Mouse (Mus musculus): ENCODE results near the gene Ppfibp1. TPM values are rescaled to one million over a fixed set of nuclear protein-coding genes. Genes with fewer than 3 reads are reported as not detected.
A peak's percentile ranks its signal among the peaks of the same experiment; 100 is the strongest.

Ppfibp1 gene
- polyA plus RNA-seq, 1 experiment from 2014 or later = 19.4 TPM

GRCm38 (mm10) chr6:146955475-146955874, 67.2 kb downstream of the Ppfibp1 start:
- H3K9ac ChIP-seq (replicated peaks) = no peak overlapping the region
- H3K4me2 ChIP-seq (replicated peaks) = no peak overlapping the region
- 82% methylated on average over 1 of the region's 1 CpGs for WGBS
- ATAC-seq (replicated peaks) = no peak
- H3K27me3 ChIP-seq = no peaks in the 10 kb centered on the region
- H3K4me1 ChIP-seq = peaks cover 7% of the 10 kb centered on the region; the same call in 1 of the 2 replicates
- H3K9me3 ChIP-seq = no peaks in the 10 kb centered on the region
- H3K27ac ChIP-seq (replicated peaks) = no peak overlapping the region
- no peaks in the 10 kb centered on the region for H3K36me3 ChIP-seq
- no peak overlapping the region for H3K4me3 ChIP-seq

DNA sequence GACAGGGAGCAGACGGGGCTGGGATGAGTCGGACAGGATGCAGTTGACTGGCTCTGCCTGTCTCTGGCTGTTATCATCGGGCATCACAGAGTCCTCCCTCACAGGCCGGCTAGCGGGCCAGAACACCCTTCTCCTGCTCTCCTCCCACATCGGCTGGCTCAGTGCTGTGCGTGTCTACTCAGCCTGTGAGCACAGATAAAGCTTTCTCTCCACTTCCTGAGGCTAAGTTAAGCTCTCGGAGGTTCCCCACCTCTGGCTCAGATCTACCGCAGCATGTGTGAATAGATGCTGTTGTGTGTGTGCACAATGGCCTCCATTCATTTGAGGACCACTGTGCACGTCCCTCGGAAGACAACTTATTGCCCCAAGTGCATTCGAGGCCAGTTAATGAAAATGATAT, 67.6 kb downstream of the Ppfibp1 start:
- no peaks in the 10 kb centered on the region for H3K36me3 ChIP-seq
- H3K4me2 ChIP-seq (replicated peaks) = no peak overlapping the region
- ATAC-seq (replicated peaks) = peak; percentile 51; the same call in 1 of the 2 replicates
- H3K9me3 ChIP-seq = no peaks in the 10 kb centered on the region
- no peak overlapping the region for H3K9ac ChIP-seq (replicated peaks)
- H3K27ac ChIP-seq (replicated peaks) = no peak overlapping the region
- no peaks in the 10 kb centered on the region for H3K27me3 ChIP-seq
- WGBS = 5% methylated on average over 12 of the region's 12 CpGs
- no peak overlapping the region for H3K4me3 ChIP-seq
- H3K4me1 ChIP-seq = peaks cover 4% of the 10 kb centered on the region; the same call in 1 of the 2 replicates

DNA sequence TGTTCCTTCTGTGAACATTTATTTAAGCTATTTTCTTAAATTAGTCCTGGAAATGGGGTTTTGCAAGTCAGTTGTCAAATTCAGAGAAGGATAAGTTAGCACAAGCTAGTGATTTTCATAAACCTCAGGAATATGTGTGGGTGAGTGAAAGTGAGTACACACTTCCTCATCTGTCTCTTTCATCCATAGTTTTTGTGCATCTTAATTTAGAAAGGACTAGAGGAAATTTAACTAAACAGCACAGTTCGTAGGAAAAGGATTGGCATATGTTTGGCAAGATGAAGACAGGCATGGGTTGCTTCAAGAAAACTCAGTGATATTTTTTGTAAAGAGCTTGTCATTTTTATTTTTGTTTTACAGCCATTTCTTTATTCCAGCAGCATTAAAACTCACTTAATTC, 68.7 kb downstream of the Ppfibp1 start:
- Histone ChIP-seq H3K27ac (replicated peaks) (no peak overlapping the region), H3K9ac (replicated peaks) (no peak overlapping the region), H3K36me3 (no peaks in the 10 kb centered on the region), H3K4me3 (no peak overlapping the region), H3K4me1 (peaks cover 4% of the 10 kb centered on the region; the same call in 1 of the 2 replicates), H3K4me2 (replicated peaks) (no peak overlapping the region), H3K9me3 (no peaks in the 10 kb centered on the region), H3K27me3 (no peaks in the 10 kb centered on the region)
- ATAC-seq (replicated peaks) = no peak
- WGBS = 74% methylated on average over 1 of the region's 1 CpGs

DNA sequence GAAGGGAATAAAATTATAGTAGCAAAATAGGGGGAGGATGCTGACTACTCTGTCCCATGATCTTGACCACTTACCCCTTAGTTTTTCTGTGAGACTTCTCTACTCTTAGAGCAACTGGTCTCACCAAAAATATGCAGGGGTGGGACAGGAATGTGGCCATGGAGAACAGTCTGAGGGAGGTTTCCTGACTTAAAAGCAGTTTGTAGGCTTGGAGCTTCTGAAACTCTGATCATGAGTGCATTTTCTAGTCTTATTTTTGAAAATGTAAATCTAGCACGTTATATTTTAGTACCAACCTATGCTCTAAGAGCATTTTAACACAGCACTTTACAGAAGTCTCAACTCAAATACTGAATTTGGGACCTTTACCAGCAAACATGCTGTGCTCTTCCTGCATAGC, 70.4 kb downstream of the Ppfibp1 start:
- H3K4me3 ChIP-seq = no peak overlapping the region
- H3K27me3 ChIP-seq = no peaks in the 10 kb centered on the region
- no peak overlapping the region for H3K27ac ChIP-seq (replicated peaks)
- H3K36me3 ChIP-seq = no peaks in the 10 kb centered on the region
- 76% methylated on average over 1 of the region's 1 CpGs for WGBS
- H3K4me1 ChIP-seq = peaks cover 4% of the 10 kb centered on the region; the same call in 1 of the 2 replicates
- ATAC-seq (replicated peaks) = no peak
- H3K9me3 ChIP-seq = no peaks in the 10 kb centered on the region
- H3K9ac ChIP-seq (replicated peaks) = no peak overlapping the region
- no peak overlapping the region for H3K4me2 ChIP-seq (replicated peaks)

DNA sequence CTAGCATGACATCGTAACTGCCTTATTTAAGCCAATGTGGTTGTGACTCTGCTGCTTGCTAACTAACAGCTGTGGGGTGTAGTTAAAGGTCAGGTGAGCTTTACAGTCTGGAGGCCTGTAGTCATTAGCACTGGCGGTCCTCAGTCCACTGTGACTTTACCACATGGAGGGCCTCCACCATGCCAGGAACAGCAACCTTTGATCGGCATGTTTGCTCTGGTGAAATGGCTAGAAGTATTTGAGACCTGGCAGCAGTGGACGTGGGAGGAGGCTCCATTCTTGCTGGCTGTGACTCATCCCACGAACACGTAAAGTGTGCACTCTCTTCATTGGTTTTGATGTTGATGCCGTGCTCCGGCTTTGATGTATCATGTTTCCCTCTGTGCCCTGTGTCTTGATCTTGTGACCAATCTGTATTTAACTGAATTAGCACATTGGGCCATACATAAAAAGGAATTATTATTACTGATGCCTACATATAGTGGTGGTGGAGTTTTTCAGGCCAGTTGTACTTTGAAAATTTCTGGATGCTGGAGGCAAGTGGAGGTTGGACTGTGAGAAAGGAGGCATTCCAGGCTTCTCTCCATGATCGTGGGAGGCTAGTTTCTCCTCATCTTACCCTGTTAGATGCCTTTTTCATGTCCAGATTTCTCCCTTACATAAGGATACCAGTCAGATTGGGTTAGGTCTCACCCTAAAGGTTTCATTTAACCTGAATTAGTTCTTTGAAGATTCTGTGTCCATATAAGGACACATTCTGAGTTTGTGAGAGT, 71.8 kb downstream of the Ppfibp1 start:
- H3K9me3 ChIP-seq = no peaks in the 10 kb centered on the region
- ATAC-seq (replicated peaks) = no peak
- no peak overlapping the region for H3K4me2 ChIP-seq (replicated peaks)
- no peak overlapping the region for H3K4me3 ChIP-seq
- no peaks in the 10 kb centered on the region for H3K27me3 ChIP-seq
- H3K4me1 ChIP-seq = peaks cover 4% of the 10 kb centered on the region; the same call in 1 of the 2 replicates
- H3K36me3 ChIP-seq = no peaks in the 10 kb centered on the region
- no peak overlapping the region for H3K27ac ChIP-seq (replicated peaks)
- WGBS = 90% methylated on average over 9 of the region's 9 CpGs
- no peak overlapping the region for H3K9ac ChIP-seq (replicated peaks)

GRCm38 (mm10) chr6:146960956-146961355, 72.7 kb downstream of the Ppfibp1 start:
- H3K9me3 ChIP-seq = no peaks in the 10 kb centered on the region
- no peak overlapping the region for H3K4me3 ChIP-seq
- H3K36me3 ChIP-seq = no peaks in the 10 kb centered on the region
- no peak overlapping the region for H3K4me2 ChIP-seq (replicated peaks)
- peaks cover 1% of the 10 kb centered on the region; the same call in 1 of the 2 replicates for H3K4me1 ChIP-seq
- H3K9ac ChIP-seq (replicated peaks) = no peak overlapping the region
- no peak for ATAC-seq (replicated peaks)
- no peak overlapping the region for H3K27ac ChIP-seq (replicated peaks)
- no peaks in the 10 kb centered on the region for H3K27me3 ChIP-seq
- 63% methylated on average over 5 of the region's 5 CpGs for WGBS

DNA sequence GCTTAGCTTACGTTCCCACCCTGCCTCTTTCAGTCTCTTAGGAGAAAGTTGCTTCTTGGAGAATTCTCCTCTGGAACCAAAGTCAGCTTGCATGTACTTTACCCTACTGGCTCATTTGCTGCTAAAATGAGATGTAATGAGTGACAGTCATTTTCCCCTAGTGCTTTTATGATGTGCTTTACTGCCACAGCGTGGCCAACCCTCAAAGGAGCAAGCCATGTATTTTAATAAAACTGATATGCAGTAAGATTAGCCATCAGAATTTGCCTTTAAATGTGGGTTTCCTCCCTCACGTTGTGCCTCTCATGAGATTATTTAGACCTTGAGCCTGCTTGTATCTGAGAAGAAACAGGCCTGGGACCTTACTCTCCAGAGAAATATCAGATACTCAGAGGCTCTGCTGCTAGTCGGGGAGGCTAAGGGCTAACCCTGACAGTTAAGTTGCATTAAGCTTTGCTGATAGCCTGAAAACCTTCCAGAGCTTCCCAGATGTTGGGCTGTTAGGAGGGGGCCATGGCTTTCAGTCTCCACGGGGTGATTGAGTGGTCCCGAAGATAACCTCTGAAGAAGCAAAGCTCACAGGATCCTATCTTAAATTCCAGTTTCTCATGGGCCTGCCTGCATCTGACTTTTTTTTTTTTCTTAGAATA, 73.7 kb downstream of the Ppfibp1 start:
- H3K4me1 ChIP-seq = no peaks in the 10 kb centered on the region
- no peak for ATAC-seq (replicated peaks)
- no peak overlapping the region for H3K9ac ChIP-seq (replicated peaks)
- H3K9me3 ChIP-seq = no peaks in the 10 kb centered on the region
- H3K27ac ChIP-seq (replicated peaks) = no peak overlapping the region
- no peaks in the 10 kb centered on the region for H3K27me3 ChIP-seq
- H3K4me3 ChIP-seq = no peak overlapping the region
- no peak overlapping the region for H3K4me2 ChIP-seq (replicated peaks)
- WGBS = 83% methylated on average over 6 of the region's 6 CpGs
- H3K36me3 ChIP-seq = no peaks in the 10 kb centered on the region

DNA sequence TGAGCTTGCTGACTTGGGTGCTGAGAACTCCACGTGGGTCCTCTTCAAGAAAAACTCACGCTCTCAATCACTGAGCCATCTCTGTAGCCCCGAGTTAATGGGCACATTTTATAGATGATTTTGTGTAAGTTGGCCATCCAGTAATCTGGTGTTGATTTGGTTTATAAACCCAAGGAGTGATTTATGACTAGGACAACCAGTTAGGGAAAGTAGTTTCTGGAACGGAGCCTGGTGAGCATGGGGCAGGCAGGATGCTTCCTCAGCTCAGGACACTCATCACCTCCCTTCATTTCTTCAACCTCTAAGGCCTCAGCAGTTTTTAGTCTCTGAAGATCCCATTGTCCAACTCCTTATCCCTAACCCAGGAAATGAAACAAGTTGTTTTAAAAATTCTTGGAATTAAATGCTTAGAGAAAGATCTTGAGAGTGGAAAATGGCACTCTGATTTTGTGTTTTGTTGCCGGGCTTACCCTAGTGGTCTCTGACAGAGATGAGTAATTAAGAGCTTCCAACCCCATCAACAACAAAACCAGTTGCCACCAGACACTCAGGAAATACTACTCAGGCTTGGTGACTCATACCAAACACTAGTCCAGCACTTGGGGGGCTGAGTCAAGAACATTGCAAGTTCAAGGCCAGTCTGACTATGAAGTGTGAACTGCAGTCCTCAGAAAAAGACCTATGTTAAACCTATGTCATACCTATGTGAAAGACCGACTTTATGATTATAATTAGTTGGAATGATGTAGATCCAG, 75.3 kb downstream of the Ppfibp1 start:
- Histone ChIP-seq H3K4me3 (no peak overlapping the region), H3K27me3 (no peaks in the 10 kb centered on the region), H3K9me3 (no peaks in the 10 kb centered on the region), H3K27ac (replicated peaks) (no peak overlapping the region), H3K9ac (replicated peaks) (no peak overlapping the region), H3K4me1 (no peaks in the 10 kb centered on the region), H3K4me2 (replicated peaks) (no peak overlapping the region), H3K36me3 (no peaks in the 10 kb centered on the region)
- WGBS = 91% methylated on average over 6 of the region's 6 CpGs
- ATAC-seq (replicated peaks) = no peak

DNA sequence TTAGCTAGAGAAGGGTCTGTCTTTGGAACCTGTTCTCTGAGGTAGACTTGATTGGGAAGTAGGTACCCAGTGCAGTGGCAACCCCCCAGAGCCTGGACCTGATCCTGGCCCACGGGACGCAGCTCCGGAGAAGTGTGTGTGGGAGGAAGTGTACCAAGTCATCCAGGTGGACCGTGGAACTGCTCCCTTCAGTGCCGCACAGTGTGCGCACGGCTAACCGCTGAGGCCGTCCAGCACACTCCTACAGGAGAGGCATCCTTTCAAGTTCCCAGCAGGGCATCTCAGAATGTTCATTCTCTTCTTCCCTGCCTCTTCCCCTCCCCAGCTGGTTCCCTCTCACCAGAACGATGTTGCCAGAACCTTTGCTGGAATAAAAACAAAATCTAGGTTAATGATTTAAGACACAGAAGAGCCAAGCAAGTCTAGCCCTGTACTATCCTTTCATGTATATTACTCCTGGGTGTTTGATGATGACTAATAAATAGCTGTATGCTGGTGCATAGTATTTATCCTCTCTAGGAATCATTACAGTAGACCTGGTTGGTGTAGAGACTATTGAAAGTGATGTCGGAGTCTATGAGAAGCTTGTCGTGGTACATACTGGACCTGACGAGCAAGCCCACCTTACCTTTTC, 77.0 kb downstream of the Ppfibp1 start:
- H3K9ac ChIP-seq (replicated peaks) = no peak overlapping the region
- no peaks in the 10 kb centered on the region for H3K27me3 ChIP-seq
- no peaks in the 10 kb centered on the region for H3K36me3 ChIP-seq
- H3K4me3 ChIP-seq = no peak overlapping the region
- H3K9me3 ChIP-seq = no peaks in the 10 kb centered on the region
- WGBS = 81% methylated on average over 13 of the region's 13 CpGs
- H3K27ac ChIP-seq (replicated peaks) = no peak overlapping the region
- no peaks in the 10 kb centered on the region for H3K4me1 ChIP-seq
- no peak overlapping the region for H3K4me2 ChIP-seq (replicated peaks)
- ATAC-seq (replicated peaks) = no peak

DNA sequence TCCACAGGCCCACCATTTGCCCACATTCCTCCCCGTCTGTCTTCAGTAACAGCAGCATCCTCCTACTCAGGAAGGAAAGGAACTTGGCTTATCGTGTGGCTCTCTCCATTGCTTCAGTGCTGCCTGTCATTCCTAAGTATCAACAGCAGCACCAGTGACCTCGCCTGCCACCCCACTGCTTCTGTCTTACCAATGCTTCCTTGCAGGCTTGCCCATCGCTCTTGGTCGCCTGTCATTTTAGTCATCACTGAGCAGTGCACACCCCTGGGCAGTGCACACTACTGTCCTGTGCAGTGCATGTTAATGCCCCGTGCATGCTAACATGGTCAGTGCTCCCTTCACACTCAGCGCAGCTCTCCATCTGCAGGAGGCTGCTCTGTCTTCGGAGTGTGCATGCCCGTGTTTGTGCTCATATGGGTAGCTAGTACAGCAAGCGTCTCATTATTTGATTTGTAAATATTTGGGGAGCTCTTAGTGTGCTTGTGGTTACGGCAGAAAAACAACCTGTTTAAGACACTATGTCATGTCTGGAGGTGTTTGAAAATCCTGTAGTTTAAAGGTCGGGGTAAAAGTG, 78.2 kb downstream of the Ppfibp1 start:
- no peaks in the 10 kb centered on the region for H3K36me3 ChIP-seq
- no peaks in the 10 kb centered on the region for H3K4me1 ChIP-seq
- H3K9ac ChIP-seq (replicated peaks) = no peak overlapping the region
- H3K9me3 ChIP-seq = no peaks in the 10 kb centered on the region
- WGBS = 87% methylated on average over 12 of the region's 12 CpGs
- H3K4me3 ChIP-seq = no peak overlapping the region
- no peak overlapping the region for H3K27ac ChIP-seq (replicated peaks)
- ATAC-seq (replicated peaks) = no peak
- no peaks in the 10 kb centered on the region for H3K27me3 ChIP-seq
- H3K4me2 ChIP-seq (replicated peaks) = no peak overlapping the region

DNA sequence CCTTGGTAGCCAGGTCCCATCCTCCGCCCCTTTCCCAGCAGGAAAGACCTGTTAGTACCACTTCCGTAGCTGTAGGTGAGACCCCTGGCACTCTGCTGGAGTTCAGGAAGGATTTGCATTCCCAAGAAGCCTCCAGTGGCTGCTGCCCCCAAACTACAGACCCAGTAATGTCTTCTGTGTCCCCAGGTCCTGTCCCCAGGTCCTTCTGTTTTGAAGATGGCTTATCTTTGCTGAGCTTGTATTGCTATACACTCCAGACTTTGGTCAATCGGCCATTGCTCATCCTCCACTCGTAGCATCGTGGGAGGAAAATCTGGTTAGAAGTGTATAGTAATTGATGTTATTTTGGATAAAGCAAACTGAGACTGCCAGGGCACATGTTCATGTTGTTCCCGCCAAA, 79.5 kb downstream of the Ppfibp1 start:
- 73% methylated on average over 6 of the region's 6 CpGs for WGBS
- Histone ChIP-seq H3K9ac (replicated peaks) (no peak overlapping the region), H3K27me3 (no peaks in the 10 kb centered on the region), H3K9me3 (no peaks in the 10 kb centered on the region), H3K4me2 (replicated peaks) (no peak overlapping the region), H3K36me3 (no peaks in the 10 kb centered on the region), H3K27ac (replicated peaks) (no peak overlapping the region), H3K4me1 (peaks cover 3% of the 10 kb centered on the region; the same call in 1 of the 2 replicates), H3K4me3 (no peak overlapping the region)
- ATAC-seq (replicated peaks) = no peak
